Mouse (Mus musculus) midbrain, embryonic 14.5 days (tissue): ENCODE data around the gene Tmppe. TPM values are rescaled to one million over a fixed set of nuclear protein-coding genes. Genes with fewer than 3 reads are reported as not detected.
A peak's percentile ranks its signal among the peaks of the same experiment; 100 is the strongest.
"Not testable (repeated sequence)": the region's sequence is repeated elsewhere in the genome, so short reads cannot be mapped to it uniquely, and the experiment has no call there.

ENCODE experiments used
- ATAC-seq: fragments of 200-750 bp; cut with Nextera tagmentation; 2 replicates; pipeline ENCODE4 v1.8.0; 2017; ENCODE audit warnings: moderate number of reproducible peaks, moderate library complexity; ENCODE audit not compliant: low FRiP score, low TSS enrichment
- DNase-seq: peaks from one replicate; pipeline ENCODE4 v3.0.0-alpha.2; 2015
- H3K27ac ChIP-seq: fragments of 300-500 bp; sonication (generic); replicated peaks from 2 replicates; pipeline ENCODE4 v1.5.1; 2014; ENCODE audit warnings: mild to moderate bottlenecking, low read depth, low read length, moderate library complexity
- H3K27me3 ChIP-seq: fragments of 300-500 bp; sonication (generic); 2 replicates; pipeline ENCODE4 v1.6.1; 2014; ENCODE audit warnings: low read length, control low read depth, mixed read lengths; ENCODE audit not compliant: control insufficient read depth, insufficient read depth
- H3K36me3 ChIP-seq: fragments of 300-500 bp; sonication (generic); 2 replicates; pipeline ENCODE4 v1.6.1; 2014; ENCODE audit warnings: low read length, control low read depth; ENCODE audit not compliant: control insufficient read depth, insufficient read depth
- H3K4me1 ChIP-seq: fragments of 300-500 bp; sonication (generic); 2 replicates; pipeline ENCODE4 v1.6.1; 2014; ENCODE audit warnings: mild to moderate bottlenecking, antibody characterized with exemption, low read length, control low read depth; ENCODE audit not compliant: control insufficient read depth, insufficient read depth
- H3K4me2 ChIP-seq: fragments of 300-500 bp; sonication (generic); 2 replicates; pipeline ENCODE4 v1.6.1; 2014; ENCODE audit warnings: mild to moderate bottlenecking, low read length, moderate library complexity
- H3K4me3 ChIP-seq: fragments of 300-500 bp; sonication (generic); replicated peaks from 2 replicates; pipeline ENCODE4 v1.5.1; 2014; ENCODE audit warnings: low read depth, low read length
- H3K9ac ChIP-seq: fragments of 300-500 bp; sonication (generic); replicated peaks from 2 replicates; pipeline ENCODE4 v1.6.1; 2014; ENCODE audit warnings: mild to moderate bottlenecking, low read length, moderate library complexity
- H3K9me3 ChIP-seq: fragments of 300-500 bp; sonication (generic); 2 replicates; pipeline ENCODE4 v1.6.1; 2016; ENCODE audit warnings: low read length, control low read depth, mixed read lengths; ENCODE audit not compliant: control insufficient read depth
- WGBS: fragments of 180-500 bp; shearing (Covaris S2); extraction: QIAGEN DNeasy Blood & Tissue Kit; methylation state at CpG from one replicate; pipeline ENCODE4 v1.1.7; 2014; 5-methylcytosine and 5-hydroxymethylcytosine counted together
- polyA plus RNA-seq: library from polyadenylated mRNA; unstranded; fragments of >200 nt; fragmentation: Nextera tagmentation; extraction: Ambion mirVana; gene quantifications from 2 replicates; pipeline ENCODE4 v1.2.1, GENCODE M21; 2014

Tmppe gene
- polyA plus RNA-seq, 1 experiment from 2014 or later: 4.1 TPM

- H3K9me3 ChIP-seq: no peaks in the 10 kb centered on the region
- H3K36me3 ChIP-seq: no peaks in the 10 kb centered on the region
- H3K27ac ChIP-seq: no peak within 1 kb of the TSS
- H3K27me3 ChIP-seq: no peaks in the 10 kb centered on the region
- under 1% methylated on average over 95 of the region's 96 CpGs for WGBS
- peak within 1 kb of the TSS; percentile 72 for H3K9ac ChIP-seq
- no peaks in the 10 kb centered on the region for H3K4me1 ChIP-seq
- H3K4me2 ChIP-seq: peak within 1 kb of the TSS; percentile 93
- peak; percentile 71 for ATAC-seq
- peak; percentile 78 for DNase-seq
- peak within 1 kb of the TSS; percentile 71 for H3K4me3 ChIP-seq
These were observed 10.8 kb upstream of the Tmppe start, which contains the start of gene Crtap for GRCm38 (mm10) chr9:114389905-114390748. Crtap (minus strand) TSS chr9:114390675.

GRCm38 (mm10) chr9:114390749-114391075 is 10.2 kb upstream of the Tmppe start:
- H3K9ac ChIP-seq: peak overlapping the region; percentile 72
- no peaks in the 10 kb centered on the region for H3K4me1 ChIP-seq
- peak overlapping the region; percentile 71 for H3K4me3 ChIP-seq
- peak overlapping the region; percentile 93 for H3K4me2 ChIP-seq
- H3K36me3 ChIP-seq: no peaks in the 10 kb centered on the region
- no peak overlapping the region for H3K27ac ChIP-seq
- no peak for ATAC-seq
- 6% methylated on average over 10 of the region's 10 CpGs for WGBS
- H3K27me3 ChIP-seq: no peaks in the 10 kb centered on the region
- no peaks in the 10 kb centered on the region for H3K9me3 ChIP-seq
- DNase-seq: no peak

GRCm38 (mm10) chr9:114394136-114394535 is 6.8 kb upstream of the Tmppe start:
- not testable (repeated sequence) for H3K36me3 ChIP-seq, H3K9me3 ChIP-seq, H3K27me3 ChIP-seq, DNase-seq, H3K4me1 ChIP-seq, H3K27ac ChIP-seq, H3K4me3 ChIP-seq, ATAC-seq, H3K9ac ChIP-seq, H3K4me2 ChIP-seq
- WGBS: 68% methylated on average over 6 of the region's 6 CpGs

GRCm38 (mm10) chr9:114394677-114395076 is 6.2 kb upstream of the Tmppe start:
- Histone ChIP-seq H3K4me2 (no peak overlapping the region), H3K4me1 (no peaks in the 10 kb centered on the region), H3K27me3 (no peaks in the 10 kb centered on the region), H3K9me3 (no peaks in the 10 kb centered on the region), H3K9ac (no peak overlapping the region), H3K27ac (no peak overlapping the region), H3K4me3 (no peak overlapping the region), H3K36me3 (no peaks in the 10 kb centered on the region)
- no peak for DNase-seq
- 90% methylated on average over 8 of the region's 8 CpGs for whole genome bisulfite sequencing
- no peak for ATAC-seq

GRCm38 (mm10) chr9:114395258-114395657 is 5.6 kb upstream of the Tmppe start:
- H3K27me3 ChIP-seq: no peaks in the 10 kb centered on the region
- H3K36me3 ChIP-seq: no peaks in the 10 kb centered on the region
- H3K4me2 ChIP-seq: no peak overlapping the region
- DNase-seq (no peak), ATAC-seq (no peak)
- WGBS: 88% methylated on average over 4 of the region's 4 CpGs
- H3K27ac ChIP-seq: no peak overlapping the region
- H3K9ac ChIP-seq: no peak overlapping the region
- H3K4me3 ChIP-seq: no peak overlapping the region
- H3K9me3 ChIP-seq: no peaks in the 10 kb centered on the region
- no peaks in the 10 kb centered on the region for H3K4me1 ChIP-seq

- Histone ChIP-seq H3K9me3 (0 out of 2 replicates have a peak, but pooled peaks cover 3% of the 10 kb centered on the region), H3K27me3 (no peaks in the 10 kb centered on the region), H3K4me3 (no peak overlapping the region), H3K9ac (no peak overlapping the region), H3K36me3 (peaks cover 3% of the 10 kb centered on the region; the same call in 1 of the 2 replicates), H3K27ac (no peak overlapping the region), H3K4me2 (no peak overlapping the region), H3K4me1 (0 out of 2 replicates have a peak, but pooled peaks cover 6% of the 10 kb centered on the region)
- ATAC-seq (no peak), DNase-seq (no peak)
- 92% methylated on average over 12 of the region's 12 CpGs for WGBS
These were observed 1.2 kb upstream of the Tmppe start for GRCm38 (mm10) chr9:114399680-114400079.

- no peaks in the 10 kb centered on the region for H3K27me3 ChIP-seq
- H3K4me2 ChIP-seq: peak overlapping the region; percentile 81
- DNase-seq (no peak), ATAC-seq (peak; percentile 37; the same call in 1 of the 2 replicates)
- 17% methylated on average over 5 of the region's 5 CpGs for WGBS
- peak overlapping the region; percentile 84 for H3K4me3 ChIP-seq
- H3K9me3 ChIP-seq: 0 out of 2 replicates have a peak, but pooled peaks cover 9% of the 10 kb centered on the region
- H3K36me3 ChIP-seq: peaks cover 12% of the 10 kb centered on the region
- 0 out of 2 replicates have a peak, but pooled peaks cover 6% of the 10 kb centered on the region for H3K4me1 ChIP-seq
- H3K27ac ChIP-seq: peak overlapping the region; percentile 80; the same call in 1 of the 2 replicates
- peak overlapping the region; percentile 68; the same call in 1 of the 2 replicates for H3K9ac ChIP-seq
These were observed 337 bp upstream of the Tmppe start for GRCm38 (mm10) chr9:114400588-114400948.

- 0 out of 2 replicates have a peak, but pooled peaks cover 9% of the 10 kb centered on the region for H3K9me3 ChIP-seq
- peak overlapping the region; percentile 81 for H3K4me2 ChIP-seq
- H3K4me3 ChIP-seq: peak overlapping the region; percentile 84
- peak overlapping the region; percentile 80 for H3K27ac ChIP-seq
- ATAC-seq (no peak), DNase-seq (peak; percentile 74)
- H3K4me1 ChIP-seq: 0 out of 2 replicates have a peak, but pooled peaks cover 6% of the 10 kb centered on the region
- 5% methylated on average over 16 of the region's 16 CpGs for WGBS
- H3K9ac ChIP-seq: peak overlapping the region; percentile 68
- H3K36me3 ChIP-seq: peaks cover 17% of the 10 kb centered on the region
- H3K27me3 ChIP-seq: no peaks in the 10 kb centered on the region
These were observed 778 bp downstream of the Tmppe start for GRCm38 (mm10) chr9:114401685-114402080.

GRCm38 (mm10) chr9:114407676-114408075 is 6.8 kb downstream of the Tmppe start:
- Histone ChIP-seq H3K4me2 (no peak overlapping the region), H3K9me3 (0 out of 2 replicates have a peak, but pooled peaks cover 9% of the 10 kb centered on the region), H3K4me1 (no peaks in the 10 kb centered on the region), H3K36me3 (peaks cover 26% of the 10 kb centered on the region), H3K27me3 (no peaks in the 10 kb centered on the region), H3K9ac (no peak overlapping the region), H3K27ac (no peak overlapping the region), H3K4me3 (no peak overlapping the region)
- WGBS: 85% methylated on average over 2 of the region's 2 CpGs
- ATAC-seq (no peak), DNase-seq (no peak)
